Mouse (Mus musculus) G1E (cell line): Measurements from ENCODE around the gene Dguok. TPM values are rescaled to one million over a fixed set of nuclear protein-coding genes. Genes with fewer than 3 reads are reported as not detected.

Source experiments
- ATAC-seq: 2 replicates; pipeline ENCODE4 v1.8.0; 2016; ENCODE audit warnings: mild to moderate bottlenecking; ENCODE audit not compliant: insufficient number of reproducible peaks, poor library complexity, low FRiP score, severe bottlenecking; ENCODE audit errors: extremely low read depth
- DNase-seq: peaks from one replicate; pipeline ENCODE4 v3.0.0; 2012; ENCODE audit warnings: low spot score
- H3K27me3 ChIP-seq: 2 replicates; pipeline ENCODE4 v1.6.1; 2012; ENCODE audit warnings: mild to moderate bottlenecking, low read length, inconsistent platforms; ENCODE audit not compliant: insufficient read depth
- H3K36me3 ChIP-seq: replicated peaks from 2 replicates; pipeline ENCODE3; 2012; ENCODE audit warnings: mild to moderate bottlenecking, inconsistent platforms
- H3K4me1 ChIP-seq: 2 replicates; pipeline ENCODE4 v1.6.1; 2012; ENCODE audit warnings: low read depth, low read length, inconsistent platforms, mixed read lengths; ENCODE audit not compliant: insufficient read depth
- H3K4me3 ChIP-seq: 2 replicates; pipeline ENCODE4 v1.5.1; 2012; ENCODE audit warnings: low read depth, mild to moderate bottlenecking, inconsistent platforms, low read length, moderate library complexity, mixed read lengths
- H3K9me3 ChIP-seq: replicated peaks from 2 replicates; pipeline ENCODE4 v1.6.1; 2012; ENCODE audit warnings: inconsistent platforms
- CTCF ChIP-seq: IDR thresholded peaks from 2 replicates; pipeline ENCODE4 v1.5.1; 2012; ENCODE audit warnings: low read depth, low read length, inconsistent platforms, mixed read lengths
- GATA1 ChIP-seq: IDR thresholded peaks from 2 replicates; pipeline ENCODE4 v1.6.1; 2012; ENCODE audit warnings: borderline replicate concordance, low read length, inconsistent platforms, mixed read lengths
- GATA2 ChIP-seq: IDR thresholded peaks from 2 replicates; pipeline ENCODE4 v1.6.1; 2012; ENCODE audit warnings: low read depth, low read length, inconsistent platforms, borderline replicate concordance
- POLR2AphosphoS5 ChIP-seq: IDR thresholded peaks from 2 replicates; pipeline ENCODE4 v1.6.1; 2012; ENCODE audit warnings: low read depth, low read length, inconsistent platforms; ENCODE audit not compliant: insufficient replicate concordance
- TAL1 ChIP-seq: conservative IDR thresholded peaks from 2 replicates; pipeline ENCODE4 v1.6.1; 2012; ENCODE audit warnings: low read depth, low read length, inconsistent platforms, mixed read lengths
- polyA plus RNA-seq: library from polyadenylated mRNA; stranded (reverse); fragments of >175 nt; gene quantifications from 2 replicates; pipeline ENCODE4 v1.2.3, GENCODE M21; 2012
- total RNA-seq, 2 experiments: library from RNA; stranded (forward) in 1 of 2; stranded (reverse) in 1 of 2; fragments of 200-1000 nt in 1 of 2; fragments of >200 nt in 1 of 2; fragmentation: Nextera tagmentation in 1 of 2; gene quantifications; 2 replicates each; pipeline ENCODE4 v1.2.3; 2014 to 2017

Dguok gene
- total and polyA plus RNA-seq, 3 experiments = 6.7 to 25.6 (median 25.1) TPM

DNA sequence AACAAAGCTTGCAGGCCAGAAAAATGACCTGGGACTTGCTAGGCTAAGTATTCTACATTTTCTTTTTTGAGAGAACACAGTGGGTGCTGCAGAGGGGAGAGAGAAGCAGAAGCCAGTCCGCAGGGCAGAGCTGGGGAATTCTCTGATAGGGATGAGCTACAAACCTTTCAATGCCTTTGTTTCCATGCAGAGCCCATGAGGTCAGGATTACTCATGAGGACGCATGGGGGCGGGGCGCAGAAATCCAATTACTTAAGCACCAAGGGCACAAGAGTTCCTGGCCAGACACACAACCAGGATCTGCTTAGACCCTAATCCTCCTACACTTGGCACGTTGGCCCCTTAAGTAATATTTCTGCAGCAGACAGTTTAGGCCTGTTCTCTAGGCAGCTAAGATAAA, 71.6 kb downstream of the Dguok start:
- Histone ChIP-seq H3K36me3 (peaks cover 97% of the 10 kb centered on the region), H3K9me3 (no peaks in the 10 kb centered on the region), H3K27me3 (no peaks in the 10 kb centered on the region), H3K4me3 (no peak overlapping the region), H3K4me1 (peaks cover 48% of the 10 kb centered on the region)
- ATAC-seq (no peak), DNase-seq (no peak)
- no peak for TF ChIP-seq TAL1
- TF ChIP-seq POLR2AphosphoS5 = no peak
- TF ChIP-seq GATA1 = no peak
- no peak for TF ChIP-seq CTCF
- TF ChIP-seq GATA2 = no peak

- DNase-seq (no peak), ATAC-seq (no peak)
- Histone ChIP-seq H3K4me1 (peaks cover 35% of the 10 kb centered on the region), H3K36me3 (peaks cover 97% of the 10 kb centered on the region), H3K9me3 (no peaks in the 10 kb centered on the region), H3K4me3 (no peak overlapping the region), H3K27me3 (no peaks in the 10 kb centered on the region)
- TF ChIP-seq CTCF = no peak
- TF ChIP-seq GATA2 = no peak
- TF ChIP-seq GATA1 = no peak
- TF ChIP-seq TAL1 = no peak
These were observed 73.2 kb downstream of the Dguok start for GRCm38 (mm10) chr6:83433546-83433945.

DNA sequence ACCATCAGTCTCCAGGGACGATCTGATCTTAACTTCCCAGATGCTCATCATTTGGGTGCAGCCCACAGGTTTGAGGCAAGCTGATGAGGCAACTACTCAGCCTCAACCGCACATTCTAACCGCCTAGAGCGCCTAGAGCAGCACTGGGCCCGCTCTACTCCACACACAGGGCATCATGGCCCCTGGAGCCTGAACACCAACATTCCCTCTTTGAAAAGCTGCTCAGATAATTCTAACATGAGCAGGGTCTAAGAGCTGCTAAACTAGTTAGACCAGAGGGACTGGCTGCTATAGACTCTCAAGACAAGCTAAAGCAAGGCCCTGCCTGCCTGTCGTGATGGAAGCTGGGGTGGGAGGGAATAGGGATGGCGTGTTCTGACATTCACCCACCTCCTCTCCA, 73.8 kb downstream of the Dguok start:
- peaks cover 97% of the 10 kb centered on the region for H3K36me3 ChIP-seq
- TF ChIP-seq POLR2AphosphoS5 = no peak
- DNase-seq = no peak
- no peaks in the 10 kb centered on the region for H3K27me3 ChIP-seq
- H3K4me3 ChIP-seq = no peak overlapping the region
- ATAC-seq = no peak
- H3K4me1 ChIP-seq = peaks cover 38% of the 10 kb centered on the region
- no peaks in the 10 kb centered on the region for H3K9me3 ChIP-seq

Other genes starting within 250 kb of the Dguok start
- gene Mthfd2, start 181.1 kb downstream of the Dguok start, total RNA-seq (2014; fragmentation: Nextera tagmentation) = 36.6 and 37.9 TPM in 2 replicates
- gene Mthfd2, start 181.1 kb downstream of the Dguok start, total RNA-seq (2017) = 26.2 and 31.5 TPM in 2 replicates
- gene Mthfd2, start 181.1 kb downstream of the Dguok start, polyA plus RNA-seq = 35.8 and 39.8 TPM in 2 replicates
- 111 and 119 TPM in 2 replicates for gene Mob1a, start 181.0 kb downstream of the Dguok start, total RNA-seq (2014; fragmentation: Nextera tagmentation)
- 236 and 238 TPM in 2 replicates for gene Mob1a, start 181.0 kb downstream of the Dguok start, total RNA-seq (2017)
- gene Mob1a, start 181.0 kb downstream of the Dguok start, polyA plus RNA-seq = 142 and 156 TPM in 2 replicates
- 191 and 283 TPM in 2 replicates for gene Bola3, start 157.8 kb downstream of the Dguok start, total RNA-seq (2014; fragmentation: Nextera tagmentation)
- gene Bola3, start 157.8 kb downstream of the Dguok start, total RNA-seq (2017) = 109 and 131 TPM in 2 replicates
- gene Bola3, start 157.8 kb downstream of the Dguok start, polyA plus RNA-seq = 60.2 and 60.6 TPM in 2 replicates
- gene Tet3, start 47.9 kb downstream of the Dguok start, total RNA-seq (2014; fragmentation: Nextera tagmentation) = 94.9 and 95.4 TPM in 2 replicates
- gene Tet3, start 47.9 kb downstream of the Dguok start, total RNA-seq (2017) = 14.9 and 17.6 TPM in 2 replicates
- gene Tet3, start 47.9 kb downstream of the Dguok start, polyA plus RNA-seq = 40.0 and 71.1 TPM in 2 replicates
- not detected in 2 replicates for gene Actg2, start 29.3 kb upstream of the Dguok start, total RNA-seq (2014; fragmentation: Nextera tagmentation)
- 0.11 and 0.17 TPM in 2 replicates for gene Actg2, start 29.3 kb upstream of the Dguok start, total RNA-seq (2017)
- not detected in 2 replicates for gene Actg2, start 29.3 kb upstream of the Dguok start, polyA plus RNA-seq
- 47.3 and 55.2 TPM in 2 replicates for gene Stambp, start 65.8 kb upstream of the Dguok start, total RNA-seq (2014; fragmentation: Nextera tagmentation)
- gene Stambp, start 65.8 kb upstream of the Dguok start, total RNA-seq (2017) = 7.0 and 8.2 TPM in 2 replicates
- 1.8 and 1.9 TPM in 2 replicates for gene Stambp, start 65.8 kb upstream of the Dguok start, polyA plus RNA-seq
- not detected in 2 replicates for gene Clec4f, start 149.2 kb upstream of the Dguok start, total RNA-seq (2014; fragmentation: Nextera tagmentation)
- gene Clec4f, start 149.2 kb upstream of the Dguok start, total RNA-seq (2017) = 0.05 TPM in 1 of 2 replicates, not detected in the other
- not detected in 2 replicates for gene Clec4f, start 149.2 kb upstream of the Dguok start, polyA plus RNA-seq
- gene Cd207, start 170.9 kb upstream of the Dguok start, total RNA-seq (2014; fragmentation: Nextera tagmentation) = not detected in 2 replicates
- not detected in 2 replicates for gene Cd207, start 170.9 kb upstream of the Dguok start, total RNA-seq (2017)
- gene Cd207, start 170.9 kb upstream of the Dguok start, polyA plus RNA-seq = not detected in 2 replicates
- gene Vax2, start 204.3 kb upstream of the Dguok start, total RNA-seq (2014; fragmentation: Nextera tagmentation) = not detected in 2 replicates
- gene Vax2, start 204.3 kb upstream of the Dguok start, total RNA-seq (2017) = not detected in 2 replicates
- not detected in 2 replicates for gene Vax2, start 204.3 kb upstream of the Dguok start, polyA plus RNA-seq
- gene Atp6v1b1, start 236.0 kb upstream of the Dguok start, total RNA-seq (2014; fragmentation: Nextera tagmentation) = not detected in 2 replicates
- 0.22 TPM in 1 of 2 replicates, not detected in the other for gene Atp6v1b1, start 236.0 kb upstream of the Dguok start, total RNA-seq (2017)
- gene Atp6v1b1, start 236.0 kb upstream of the Dguok start, polyA plus RNA-seq = not detected in 2 replicates